Mouse (Mus musculus) heart, embryonic 12.5 days (tissue): ENCODE data around the gene Hibadh. TPM values are rescaled to one million over a fixed set of nuclear protein-coding genes. Genes with fewer than 3 reads are reported as not detected.

ENCODE experiments used
- ATAC-seq: fragments of 200-750 bp; cut with Nextera tagmentation; 2 replicates; pipeline ENCODE4 v1.8.0; 2017; ENCODE audit warnings: moderate TSS enrichment, moderate library complexity; ENCODE audit not compliant: insufficient number of reproducible peaks, low FRiP score
- H3K27ac ChIP-seq: fragments of 300-500 bp; sonication (generic); 2 replicates; pipeline ENCODE4 v1.5.1; 2016; ENCODE audit warnings: mild to moderate bottlenecking, moderate library complexity; ENCODE audit not compliant: poor library complexity, severe bottlenecking
- H3K27me3 ChIP-seq: fragments of 300-500 bp; sonication (generic); replicated peaks from 2 replicates; pipeline ENCODE4 v1.6.1; 2016; ENCODE audit warnings: mild to moderate bottlenecking, moderate library complexity
- H3K36me3 ChIP-seq: fragments of 300-500 bp; sonication (generic); 2 replicates; pipeline ENCODE4 v1.6.1; 2016; ENCODE audit warnings: mild to moderate bottlenecking, moderate library complexity
- H3K4me1 ChIP-seq: fragments of 300-500 bp; sonication (generic); replicated peaks from 2 replicates; pipeline ENCODE4 v1.6.1; 2016; ENCODE audit warnings: mild to moderate bottlenecking
- H3K4me2 ChIP-seq: fragments of 300-500 bp; sonication (generic); 2 replicates; pipeline ENCODE4 v1.6.1; 2016; ENCODE audit warnings: mild to moderate bottlenecking, moderate library complexity
- H3K4me3 ChIP-seq: fragments of 300-500 bp; sonication (generic); 2 replicates; pipeline ENCODE4 v1.5.1; 2016; ENCODE audit warnings: mild to moderate bottlenecking
- H3K9ac ChIP-seq: fragments of 300-500 bp; sonication (generic); 2 replicates; pipeline ENCODE4 v1.6.1; 2016; ENCODE audit warnings: mild to moderate bottlenecking, moderate library complexity
- H3K9me3 ChIP-seq: fragments of 300-500 bp; sonication (generic); replicated peaks from 2 replicates; pipeline ENCODE4 v1.6.1; 2016; ENCODE audit warnings: mild to moderate bottlenecking, moderate library complexity
- WGBS: fragments of 180-500 bp; shearing (Covaris S2); methylation state at CpG from one replicate; pipeline ENCODE4 v1.1.7; 2016; 5-methylcytosine and 5-hydroxymethylcytosine counted together
- polyA plus RNA-seq: library from polyadenylated mRNA; unstranded; fragments of >200 nt; fragmentation: Nextera tagmentation; extraction: Ambion mirVana; gene quantifications from 2 replicates; pipeline ENCODE4 v1.2.1, GENCODE M21; 2016

Gene Hibadh
- polyA plus RNA-seq, 1 experiment from 2014 or later = 126 TPM

- ATAC-seq = no peak
- H3K27ac ChIP-seq = no peak overlapping the region
- WGBS = 78% methylated on average over 1 of the region's 1 CpGs
- no peaks in the 10 kb centered on the region for H3K36me3 ChIP-seq
- H3K4me3 ChIP-seq = 0 out of 2 replicates have a peak overlapping the region, but pooled peaks have one; percentile 8
- peaks cover 7% of the 10 kb centered on the region; the same call in 1 of the 2 replicates for H3K4me1 ChIP-seq
- H3K27me3 ChIP-seq = no peaks in the 10 kb centered on the region
- peak overlapping the region; percentile 49 for H3K4me2 ChIP-seq
- H3K9ac ChIP-seq = no peak overlapping the region
- H3K9me3 ChIP-seq = no peaks in the 10 kb centered on the region
These were observed 1.6 kb downstream of the Hibadh start for GRCm38 (mm10) chr6:52638471-52639185.

DNA sequence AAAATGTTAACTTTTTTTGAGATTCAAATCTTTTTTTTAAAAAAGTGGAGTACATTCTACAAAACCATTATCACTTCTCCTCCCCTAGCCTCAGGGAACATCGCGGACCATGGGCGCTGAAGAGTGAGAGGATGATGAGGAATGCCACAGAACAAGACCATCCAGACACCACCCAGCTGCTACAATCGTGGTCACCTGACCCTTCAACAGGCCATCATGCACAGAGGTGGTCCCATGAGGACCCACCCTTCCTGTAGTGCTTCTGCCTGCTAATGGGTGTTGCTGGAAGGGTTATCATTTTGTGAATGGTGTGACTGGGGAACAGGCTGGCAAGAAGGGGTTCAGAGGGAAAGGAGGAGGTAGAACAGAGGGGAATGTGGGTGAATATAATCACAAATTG is 2.9 kb downstream of the Hibadh start:
- no peak overlapping the region for H3K27ac ChIP-seq
- 86% methylated on average over 4 of the region's 4 CpGs for WGBS
- H3K36me3 ChIP-seq = no peaks in the 10 kb centered on the region
- no peak overlapping the region for H3K4me2 ChIP-seq
- no peak overlapping the region for H3K4me3 ChIP-seq
- no peak for ATAC-seq
- H3K9ac ChIP-seq = no peak overlapping the region
- H3K27me3 ChIP-seq = no peaks in the 10 kb centered on the region
- H3K4me1 ChIP-seq = peaks cover 7% of the 10 kb centered on the region; the same call in 1 of the 2 replicates
- no peaks in the 10 kb centered on the region for H3K9me3 ChIP-seq

DNA sequence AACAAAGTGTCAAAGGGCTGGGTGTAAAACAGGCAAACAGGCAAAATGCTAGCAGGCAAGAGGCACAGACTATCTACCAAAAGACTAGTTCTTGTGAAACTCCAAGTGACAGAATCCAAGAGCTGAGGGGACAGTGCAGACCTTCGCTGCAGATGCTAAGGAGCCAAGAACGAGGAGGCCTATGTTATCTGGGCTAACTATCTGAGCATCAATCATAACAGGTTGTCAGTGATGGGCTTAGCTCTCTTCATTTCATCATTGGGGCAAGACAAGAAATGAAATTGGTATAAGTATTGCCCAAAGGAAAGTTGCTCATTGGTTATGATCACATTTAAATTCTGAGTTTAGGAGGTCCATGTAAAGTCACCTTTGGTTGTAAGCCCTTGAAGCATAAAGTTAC is 4.8 kb downstream of the Hibadh start:
- Histone ChIP-seq H3K27ac (no peak overlapping the region), H3K36me3 (no peaks in the 10 kb centered on the region), H3K9me3 (no peaks in the 10 kb centered on the region), H3K27me3 (no peaks in the 10 kb centered on the region), H3K4me1 (peaks cover 7% of the 10 kb centered on the region; the same call in 1 of the 2 replicates), H3K4me3 (no peak overlapping the region), H3K9ac (no peak overlapping the region), H3K4me2 (no peak overlapping the region)
- no peak for ATAC-seq
- WGBS = 82% methylated on average over 2 of the region's 2 CpGs

GRCm38 (mm10) chr6:52630625-52631024 is 9.6 kb downstream of the Hibadh start:
- no peak overlapping the region for H3K4me2 ChIP-seq
- no peaks in the 10 kb centered on the region for H3K27me3 ChIP-seq
- H3K36me3 ChIP-seq = peaks cover 9% of the 10 kb centered on the region
- no peak for ATAC-seq
- no peak overlapping the region for H3K9ac ChIP-seq
- H3K4me3 ChIP-seq = no peak overlapping the region
- H3K27ac ChIP-seq = no peak overlapping the region
- no peaks in the 10 kb centered on the region for H3K4me1 ChIP-seq
- no peaks in the 10 kb centered on the region for H3K9me3 ChIP-seq
- 93% methylated on average over 4 of the region's 4 CpGs for WGBS

DNA sequence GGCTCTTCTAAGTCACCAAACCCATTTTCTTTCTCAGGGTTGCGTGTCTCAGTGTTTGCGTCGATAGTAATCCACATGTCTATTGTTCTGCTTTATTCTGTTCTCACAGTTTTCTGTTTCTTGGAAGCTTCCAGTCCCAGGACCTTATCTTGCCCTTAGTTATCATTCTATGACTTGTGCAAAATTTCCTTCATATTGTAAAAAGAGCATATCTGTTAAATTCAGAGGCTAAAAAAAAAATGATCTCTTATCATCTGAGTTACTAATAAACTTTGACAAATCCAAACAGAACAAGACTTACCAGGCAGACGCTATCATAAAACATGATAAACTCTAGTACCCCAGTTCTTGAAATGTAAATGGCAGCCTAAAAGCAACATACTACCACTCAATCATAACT is 11.0 kb downstream of the Hibadh start:
- H3K9ac ChIP-seq = no peak overlapping the region
- H3K36me3 ChIP-seq = peaks cover 14% of the 10 kb centered on the region
- H3K27me3 ChIP-seq = no peaks in the 10 kb centered on the region
- no peak overlapping the region for H3K4me3 ChIP-seq
- WGBS = 90% methylated on average over 4 of the region's 4 CpGs
- H3K27ac ChIP-seq = no peak overlapping the region
- no peaks in the 10 kb centered on the region for H3K4me1 ChIP-seq
- no peaks in the 10 kb centered on the region for H3K9me3 ChIP-seq
- no peak overlapping the region for H3K4me2 ChIP-seq
- no peak for ATAC-seq

- H3K27me3 ChIP-seq = no peaks in the 10 kb centered on the region
- no peak for ATAC-seq
- 82% methylated on average over 4 of the region's 4 CpGs for WGBS
These were observed 13.5 kb downstream of the Hibadh start for GRCm38 (mm10) chr6:52626735-52627134.

DNA sequence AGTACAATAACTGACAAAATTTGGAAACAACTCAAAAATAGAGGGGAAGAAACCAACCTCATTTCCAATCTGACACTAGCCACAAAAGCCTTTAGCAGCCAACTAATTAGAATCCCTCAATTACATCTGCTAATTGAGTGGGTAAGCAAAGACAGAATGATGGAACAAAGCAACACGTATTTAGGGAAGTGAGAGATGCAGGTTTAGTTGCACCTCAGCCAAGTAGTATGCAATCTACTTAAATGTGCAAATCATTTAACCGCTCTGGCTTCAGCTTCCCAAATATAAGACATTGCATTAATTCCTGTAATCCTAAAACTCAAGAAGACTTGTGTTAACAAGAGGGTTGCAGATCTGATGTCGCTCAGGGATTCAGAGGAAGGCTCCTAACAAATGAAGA is 16.4 kb downstream of the Hibadh start:
- WGBS = 95% methylated on average over 3 of the region's 3 CpGs
- no peak overlapping the region for H3K4me2 ChIP-seq
- no peak overlapping the region for H3K9ac ChIP-seq
- H3K4me3 ChIP-seq = no peak overlapping the region
- no peaks in the 10 kb centered on the region for H3K27me3 ChIP-seq
- H3K9me3 ChIP-seq = no peaks in the 10 kb centered on the region
- no peak overlapping the region for H3K27ac ChIP-seq
- no peak for ATAC-seq
- H3K36me3 ChIP-seq = peaks cover 29% of the 10 kb centered on the region
- H3K4me1 ChIP-seq = 0 out of 2 replicates have a peak, but pooled peaks cover 3% of the 10 kb centered on the region

More at GRCm38 (mm10) chr6:52626735-52627134, 13.5 kb downstream of the Hibadh start:
- Histone ChIP-seq H3K9ac (no peak overlapping the region), H3K4me3 (no peak overlapping the region), H3K27ac (no peak overlapping the region), H3K4me1 (0 out of 2 replicates have a peak, but pooled peaks cover 3% of the 10 kb centered on the region), H3K36me3 (peaks cover 20% of the 10 kb centered on the region), H3K9me3 (no peaks in the 10 kb centered on the region), H3K4me2 (no peak overlapping the region)

DNA sequence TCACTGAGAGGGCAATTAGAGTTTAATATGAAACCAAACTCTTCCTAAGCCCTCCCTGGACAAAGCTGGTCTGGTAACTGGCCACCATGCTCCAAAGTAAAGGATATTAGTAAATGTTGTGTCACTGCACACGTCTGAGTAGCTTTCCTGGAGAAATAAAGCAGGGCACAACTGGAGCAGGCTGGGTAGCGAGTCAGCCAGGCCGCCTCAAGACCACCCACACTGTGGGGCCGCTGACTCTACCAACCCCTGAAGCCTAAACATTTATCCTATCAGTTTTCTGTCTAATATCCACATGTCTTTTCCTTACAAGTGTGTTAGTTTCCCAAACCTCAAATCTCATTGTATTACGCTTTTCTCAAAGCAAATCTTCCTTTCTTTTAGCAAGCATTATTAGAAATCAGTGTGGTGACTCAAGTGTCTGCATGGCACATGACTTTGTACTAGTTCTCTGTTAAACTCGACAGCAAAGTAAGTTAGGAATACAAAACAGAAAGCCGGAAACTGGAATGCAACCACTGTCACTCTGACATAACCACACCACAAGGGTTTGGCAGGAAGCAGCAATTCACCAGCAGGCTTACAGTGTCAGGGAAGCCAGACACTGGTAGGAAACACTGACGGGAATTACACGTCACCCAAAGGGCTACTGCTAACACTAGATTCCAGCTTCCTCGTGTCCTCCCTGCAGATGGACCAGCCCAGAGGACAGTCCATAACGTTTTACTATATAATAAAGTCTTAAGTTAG is 18.3 kb downstream of the Hibadh start:
- H3K9ac ChIP-seq = no peak overlapping the region
- ATAC-seq = no peak
- H3K36me3 ChIP-seq = peaks cover 38% of the 10 kb centered on the region
- H3K4me1 ChIP-seq = 0 out of 2 replicates have a peak, but pooled peaks cover 3% of the 10 kb centered on the region
- no peak overlapping the region for H3K4me2 ChIP-seq
- H3K27ac ChIP-seq = no peak overlapping the region
- H3K27me3 ChIP-seq = no peaks in the 10 kb centered on the region
- WGBS = 59% methylated on average over 11 of the region's 11 CpGs
- H3K9me3 ChIP-seq = no peaks in the 10 kb centered on the region
- H3K4me3 ChIP-seq = no peak overlapping the region

DNA sequence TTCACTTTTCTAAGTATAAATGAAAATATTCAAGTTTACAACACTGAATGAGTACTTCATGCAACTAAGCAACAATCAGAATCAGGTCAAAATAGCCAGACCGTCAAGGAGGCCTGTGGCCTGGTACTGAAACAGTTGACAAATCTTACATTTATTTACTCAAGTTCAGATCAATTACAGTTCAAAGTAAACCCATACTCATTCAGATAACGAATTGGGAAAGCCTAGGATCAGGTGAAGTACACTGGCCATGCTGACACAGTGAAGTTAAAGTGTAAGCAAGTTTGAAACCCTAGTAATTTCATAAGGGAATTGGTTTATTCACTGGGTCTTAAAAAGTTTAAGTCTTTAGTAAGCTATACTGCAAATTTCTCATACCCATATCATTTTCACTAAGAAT is 20.1 kb downstream of the Hibadh start:
- H3K27ac ChIP-seq = no peak overlapping the region
- 0 out of 2 replicates have a peak, but pooled peaks cover 3% of the 10 kb centered on the region for H3K4me1 ChIP-seq
- H3K9me3 ChIP-seq = no peaks in the 10 kb centered on the region
- H3K4me3 ChIP-seq = no peak overlapping the region
- H3K9ac ChIP-seq = no peak overlapping the region
- no peak for ATAC-seq
- peaks cover 30% of the 10 kb centered on the region for H3K36me3 ChIP-seq
- H3K4me2 ChIP-seq = no peak overlapping the region
- WGBS = 82% methylated on average over 2 of the region's 2 CpGs
- H3K27me3 ChIP-seq = no peaks in the 10 kb centered on the region

DNA sequence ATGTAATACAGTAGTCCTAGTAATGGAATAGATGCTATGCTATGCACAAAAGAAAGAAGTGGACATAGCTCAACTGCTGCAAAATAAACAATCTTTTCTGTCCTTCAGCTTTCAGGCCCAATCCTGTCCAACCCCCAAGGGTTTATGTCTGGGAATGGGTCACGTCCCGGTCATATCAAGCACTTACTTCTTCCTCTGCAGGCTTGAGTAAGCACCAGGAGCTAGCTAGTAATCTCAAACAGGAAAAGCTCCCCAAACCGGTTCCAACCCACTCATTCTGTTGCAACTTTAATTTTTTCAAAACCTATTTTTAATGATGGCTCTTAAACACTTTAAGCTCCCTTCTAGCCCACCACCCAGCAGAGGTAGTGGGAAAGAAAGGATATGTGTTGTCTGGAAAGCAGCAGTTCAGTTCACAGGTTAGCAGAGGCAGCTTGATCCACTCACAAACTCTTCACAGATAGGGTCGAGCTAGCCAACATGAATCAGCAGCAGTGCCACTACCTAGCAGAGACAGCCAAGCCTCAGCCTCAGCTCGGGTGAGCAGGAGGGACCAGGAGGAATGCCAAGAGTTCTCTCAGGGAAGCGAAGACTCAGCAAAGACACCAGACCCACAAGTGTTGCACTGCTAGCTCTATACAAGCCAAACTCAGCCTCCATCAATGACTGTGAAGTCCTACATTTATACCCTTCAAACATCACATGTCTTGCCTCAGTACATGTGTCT is 30.4 kb downstream of the Hibadh start:
- H3K9me3 ChIP-seq = no peaks in the 10 kb centered on the region
- H3K27me3 ChIP-seq = no peaks in the 10 kb centered on the region
- no peak overlapping the region for H3K9ac ChIP-seq
- peaks cover 14% of the 10 kb centered on the region for H3K36me3 ChIP-seq
- H3K4me3 ChIP-seq = no peak overlapping the region
- ATAC-seq = no peak
- 64% methylated on average over 6 of the region's 6 CpGs for WGBS
- peaks cover 5% of the 10 kb centered on the region; the same call in 1 of the 2 replicates for H3K4me1 ChIP-seq
- H3K4me2 ChIP-seq = no peak overlapping the region
- no peak overlapping the region; the same call in 1 of the 2 replicates for H3K27ac ChIP-seq

GRCm38 (mm10) chr6:52608121-52608520 is 32.1 kb downstream of the Hibadh start:
- no peak overlapping the region for H3K4me3 ChIP-seq
- H3K9ac ChIP-seq = no peak overlapping the region
- no peak overlapping the region for H3K4me2 ChIP-seq
- ATAC-seq = no peak
- no peak overlapping the region for H3K27ac ChIP-seq
- H3K9me3 ChIP-seq = no peaks in the 10 kb centered on the region
- H3K27me3 ChIP-seq = no peaks in the 10 kb centered on the region
- WGBS = 93% methylated on average over 4 of the region's 4 CpGs
- H3K4me1 ChIP-seq = peaks cover 5% of the 10 kb centered on the region; the same call in 1 of the 2 replicates
- peaks cover 17% of the 10 kb centered on the region for H3K36me3 ChIP-seq
